Mouse (Mus musculus): Measurements from ENCODE around the gene Olfr1413. TPM values are rescaled to one million over a fixed set of nuclear protein-coding genes. Genes with fewer than 3 reads are reported as not detected.

The Olfr1413 gene
- not detected in 2 replicates for polyA plus RNA-seq (2015; fragmentation: Nextera tagmentation; extraction: Ambion mirVana)

DNA sequence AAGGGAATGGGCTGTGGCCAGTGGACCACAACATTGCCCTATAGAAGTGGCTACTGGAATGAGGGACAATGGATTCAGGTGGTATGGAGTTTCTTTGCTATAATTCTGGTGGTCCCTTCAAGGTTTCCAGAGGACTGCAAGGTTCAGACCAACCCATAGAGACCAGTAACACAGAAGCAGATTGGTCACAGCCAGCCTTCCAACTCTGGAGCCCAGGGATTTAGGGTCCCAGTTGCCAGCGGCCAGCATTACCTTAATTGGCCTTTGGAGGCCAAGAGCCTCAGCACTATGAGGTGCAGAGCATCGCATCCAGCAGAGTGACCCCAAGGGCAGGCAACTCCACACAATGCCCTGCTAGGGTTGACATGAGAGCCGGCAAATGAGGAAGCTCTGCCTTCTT lies at the start of gene Olfr1413:
TSS of gene Olfr1413 (plus strand) at position 301 of the 400 bp plus-strand sequence.

DNA sequence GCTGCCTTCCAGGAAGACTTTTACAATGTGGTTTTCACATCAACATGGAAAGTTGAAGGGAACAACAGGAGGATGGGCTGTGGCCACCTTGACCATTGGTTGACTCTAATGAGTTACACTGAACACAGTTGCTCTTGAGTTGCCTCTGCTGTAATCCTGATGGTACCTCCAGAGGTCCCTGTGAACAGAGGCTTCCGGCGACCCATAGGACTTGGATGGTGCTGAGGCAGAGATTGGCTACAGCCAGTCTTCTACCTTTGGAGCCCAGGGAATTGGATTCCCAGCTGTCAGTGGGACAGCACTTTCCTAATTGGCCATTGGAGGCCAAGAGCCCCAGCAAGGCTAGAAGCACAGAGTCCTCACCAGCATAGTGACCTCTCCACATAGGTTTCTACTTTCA lies 14.4 kb downstream of the Olfr1413 start, which contains the start of gene Olfr1412:
TSS of gene Olfr1412 (plus strand) at position 301 of the 400 bp plus-strand sequence.

DNA sequence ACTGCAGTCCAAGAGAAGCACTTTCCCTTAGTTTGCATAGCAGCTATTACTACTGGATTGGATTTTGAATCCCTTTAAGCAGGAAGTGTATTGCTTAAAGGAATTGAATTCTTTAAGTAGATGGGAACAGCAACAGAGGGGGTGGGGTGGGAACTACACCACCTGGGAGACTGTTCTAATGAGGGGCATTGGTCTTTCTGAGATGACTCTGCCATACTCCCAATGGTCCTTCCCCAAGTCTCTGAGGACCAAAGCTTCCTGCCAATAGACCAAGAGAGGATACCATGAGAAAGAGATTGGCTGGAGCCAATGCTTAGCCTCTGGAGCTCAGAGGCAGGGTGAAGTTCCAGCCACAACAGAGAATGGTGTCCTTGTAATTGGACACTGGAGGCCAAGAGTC lies 23.0 kb downstream of the Olfr1413 start, which contains the start of gene Olfr1411:
TSS of gene Olfr1411 (plus strand) at position 301 of the 400 bp plus-strand sequence.

GRCm38 (mm10) chr1:92605482-92605881 lies 34.4 kb downstream of the Olfr1413 start, which contains the start of gene Olfr1410:
TSS of gene Olfr1410 (plus strand) at chr1:92605782.

DNA sequence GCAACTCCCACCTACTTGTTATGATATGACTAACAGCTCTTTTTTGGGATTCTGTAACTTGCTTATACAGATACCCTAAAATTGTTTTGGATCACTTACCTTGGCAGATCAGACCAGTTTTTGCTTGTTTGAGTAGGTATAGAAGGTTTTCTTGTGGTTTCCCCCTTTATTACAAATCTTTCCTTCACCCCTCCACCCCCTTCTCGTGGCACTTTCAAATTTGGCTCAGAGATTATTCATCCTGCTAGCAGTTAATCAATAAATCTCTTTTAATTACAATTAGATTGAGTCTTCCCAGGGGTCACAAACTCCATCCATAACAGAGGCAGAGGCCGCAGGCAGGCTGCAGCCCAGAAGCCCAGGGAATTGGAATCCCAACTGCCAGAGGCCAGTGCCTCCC lies 46.4 kb downstream of the Olfr1413 start, which contains the start of gene Olfr12:
TSS of gene Olfr12 (plus strand) at position 301 of the 400 bp plus-strand sequence.

Other genes with a start within 250 kb of the Olfr1413 start
- gene Ndufa10, start 97.5 kb upstream of the Olfr1413 start, polyA plus RNA-seq (2015; fragmentation: Nextera tagmentation; extraction: Ambion mirVana): 496 and 559 TPM in 2 replicates
- gene Olfr1416, start 86.2 kb upstream of the Olfr1413 start, polyA plus RNA-seq (2015; fragmentation: Nextera tagmentation; extraction: Ambion mirVana): not detected in 2 replicates
- not detected in 2 replicates for gene Olfr1415, start 75.2 kb upstream of the Olfr1413 start, polyA plus RNA-seq (2015; fragmentation: Nextera tagmentation; extraction: Ambion mirVana)
- gene Olfr1414, start 52.7 kb upstream of the Olfr1413 start, polyA plus RNA-seq (2015; fragmentation: Nextera tagmentation; extraction: Ambion mirVana): not detected in 2 replicates
- gene Olfr1412, start 14.5 kb downstream of the Olfr1413 start, polyA plus RNA-seq (2015; fragmentation: Nextera tagmentation; extraction: Ambion mirVana): not detected in 2 replicates
- gene Olfr1411, start 23.1 kb downstream of the Olfr1413 start, polyA plus RNA-seq (2015; fragmentation: Nextera tagmentation; extraction: Ambion mirVana): not detected in 2 replicates
- gene Olfr1410, start 34.5 kb downstream of the Olfr1413 start, polyA plus RNA-seq (2015; fragmentation: Nextera tagmentation; extraction: Ambion mirVana): not detected in 2 replicates
- gene Olfr12, start 46.5 kb downstream of the Olfr1413 start, polyA plus RNA-seq (2015; fragmentation: Nextera tagmentation; extraction: Ambion mirVana): not detected in 2 replicates
- 411 and 456 TPM in 2 replicates for gene Cops9, start 70.7 kb downstream of the Olfr1413 start, polyA plus RNA-seq (2015; fragmentation: Nextera tagmentation; extraction: Ambion mirVana)
- 0.33 and 0.59 TPM in 2 replicates for gene Otos, start 77.5 kb downstream of the Olfr1413 start, polyA plus RNA-seq (2015; fragmentation: Nextera tagmentation; extraction: Ambion mirVana)

All from skeletal muscle tissue, postnatal 0 days (tissue).